Mouse (Mus musculus) kidney, adult 11 months (tissue): ENCODE results near the gene Kir3dl1.
"Not testable (repeated sequence)": the region's sequence is repeated elsewhere in the genome, so short reads cannot be mapped to it uniquely, and the experiment has no call there.

Experiments
- DNase-seq: peaks from one replicate; pipeline ENCODE4 v3.0.0; 2022

The Kir3dl1 gene

DNA sequence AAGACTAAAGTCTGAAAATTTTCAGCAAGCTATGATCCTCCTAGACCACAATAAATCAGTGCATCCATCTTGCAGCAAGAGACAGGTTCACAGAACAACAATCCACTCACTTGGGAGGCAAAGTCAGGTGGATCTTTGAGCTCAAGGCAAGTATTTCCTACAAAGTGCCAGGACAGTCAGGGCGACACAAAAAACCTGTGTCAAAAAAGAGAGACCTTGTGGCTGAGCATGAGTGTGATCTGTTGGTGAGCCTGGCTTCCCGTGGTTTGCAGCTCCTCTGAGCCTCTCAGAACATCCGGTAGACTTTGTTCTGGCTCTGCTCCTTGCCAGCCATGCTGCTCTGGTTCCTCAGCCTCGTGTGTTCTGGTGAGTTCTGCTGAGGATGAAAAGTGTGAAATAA is at the start of gene Kir3dl1:
TSS of gene Kir3dl1 (plus strand) at position 301 of the 400 bp plus-strand sequence.
- not testable (repeated sequence) for DNase-seq

DNA sequence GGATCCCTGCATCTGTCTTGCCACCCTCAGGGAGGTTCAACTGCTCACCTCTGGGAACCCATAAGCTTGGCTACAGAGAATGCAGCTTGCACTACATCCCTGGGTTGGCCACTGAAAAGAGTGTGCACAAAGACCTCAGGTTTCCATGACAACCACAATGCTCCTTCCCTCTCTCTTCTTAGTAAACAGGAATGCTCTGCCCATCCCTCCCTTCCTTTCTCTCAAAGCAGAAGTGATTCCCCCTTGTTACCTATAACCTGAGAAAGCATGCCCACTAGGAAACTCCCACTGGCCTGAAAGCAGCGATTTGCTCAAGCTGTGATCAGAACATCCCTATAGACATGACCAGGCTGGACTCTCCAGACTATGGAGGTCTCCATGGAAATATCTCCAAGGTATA is 26.2 kb downstream of the Kir3dl1 start, which contains the start of gene Kir3dl2:
TSS of gene Kir3dl2 (minus strand) at position 101 of the 400 bp plus-strand sequence.
- DNase-seq = not testable (repeated sequence)

DNA sequence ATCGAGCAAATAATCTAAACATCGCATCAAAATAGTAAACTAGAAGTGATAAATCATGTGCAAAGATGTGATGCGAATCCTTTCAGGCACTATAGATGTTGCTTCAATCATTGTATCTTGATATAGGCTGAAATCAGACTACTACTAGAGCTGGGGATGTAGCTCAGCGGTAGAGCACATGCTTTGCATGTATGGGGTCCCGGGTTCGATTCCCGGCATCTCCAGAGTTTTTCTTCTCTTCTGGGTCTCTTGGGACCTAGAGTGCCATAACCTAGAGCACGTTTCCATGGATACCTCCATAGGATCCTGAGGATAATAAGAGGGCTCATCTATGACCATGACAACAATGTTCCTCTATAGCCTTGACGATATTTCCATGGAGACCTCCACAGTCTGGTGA is 51.3 kb downstream of the Kir3dl1 start:
- DNase-seq = not testable (repeated sequence)
